Mouse (Mus musculus) heart, embryonic 11.5 days (tissue): Measurements from ENCODE around the gene Sympk. TPM values are rescaled to one million over a fixed set of nuclear protein-coding genes. Genes with fewer than 3 reads are reported as not detected.
A peak's percentile ranks its signal among the peaks of the same experiment; 100 is the strongest.

ENCODE experiments used
- ATAC-seq: fragments of 200-750 bp; cut with Nextera tagmentation; replicated peaks from 2 replicates; pipeline ENCODE4 v1.8.0; 2017; ENCODE audit warnings: moderate library complexity; ENCODE audit not compliant: insufficient number of reproducible peaks, low FRiP score, low TSS enrichment
- H3K27ac ChIP-seq: fragments of 300-500 bp; sonication (generic); 2 replicates; pipeline ENCODE4 v1.5.1; 2014; ENCODE audit warnings: mild to moderate bottlenecking, low read depth, low read length
- H3K27me3 ChIP-seq: fragments of 300-500 bp; sonication (generic); 2 replicates; pipeline ENCODE4 v1.6.1; 2014; ENCODE audit warnings: mild to moderate bottlenecking, low read length, mixed read lengths; ENCODE audit not compliant: control insufficient read depth, insufficient read depth
- H3K36me3 ChIP-seq: fragments of 300-500 bp; sonication (generic); 2 replicates; pipeline ENCODE4 v1.6.1; 2014; ENCODE audit warnings: mild to moderate bottlenecking, low read length, moderate library complexity, mixed read lengths; ENCODE audit not compliant: control insufficient read depth, insufficient read depth
- H3K4me1 ChIP-seq: fragments of 300-500 bp; sonication (generic); 2 replicates; pipeline ENCODE4 v1.6.1; 2014; ENCODE audit warnings: low read length; ENCODE audit not compliant: control insufficient read depth, insufficient read depth
- H3K4me2 ChIP-seq: fragments of 300-500 bp; sonication (generic); 2 replicates; pipeline ENCODE4 v1.6.1; 2014; ENCODE audit warnings: mild to moderate bottlenecking, moderate library complexity
- H3K4me3 ChIP-seq: fragments of 300-500 bp; sonication (generic); 2 replicates; pipeline ENCODE4 v1.5.1; 2014; ENCODE audit warnings: low read depth, low read length
- H3K9ac ChIP-seq: fragments of 300-500 bp; sonication (generic); 2 replicates; pipeline ENCODE4 v1.6.1; 2014; ENCODE audit warnings: mild to moderate bottlenecking, low read depth, low read length, moderate library complexity
- H3K9me3 ChIP-seq: fragments of 300-500 bp; sonication (generic); replicated peaks from 2 replicates; pipeline ENCODE4 v1.6.1; 2016; ENCODE audit warnings: low read length; ENCODE audit not compliant: control insufficient read depth
- WGBS: fragments of 180-500 bp; shearing (Covaris S2); extraction: QIAGEN DNeasy Blood & Tissue Kit; methylation state at CpG from one replicate; pipeline ENCODE4 v1.1.7; 2014; ENCODE audit not compliant: insufficient replicate concordance; 5-methylcytosine and 5-hydroxymethylcytosine counted together
- polyA plus RNA-seq: library from polyadenylated mRNA; unstranded; fragments of >200 nt; fragmentation: Nextera tagmentation; extraction: Ambion mirVana; gene quantifications from 2 replicates; pipeline ENCODE4 v1.2.1, GENCODE M21; 2014

Sympk gene
- polyA plus RNA-seq, 1 experiment from 2014 or later, result 17.6 TPM

DNA sequence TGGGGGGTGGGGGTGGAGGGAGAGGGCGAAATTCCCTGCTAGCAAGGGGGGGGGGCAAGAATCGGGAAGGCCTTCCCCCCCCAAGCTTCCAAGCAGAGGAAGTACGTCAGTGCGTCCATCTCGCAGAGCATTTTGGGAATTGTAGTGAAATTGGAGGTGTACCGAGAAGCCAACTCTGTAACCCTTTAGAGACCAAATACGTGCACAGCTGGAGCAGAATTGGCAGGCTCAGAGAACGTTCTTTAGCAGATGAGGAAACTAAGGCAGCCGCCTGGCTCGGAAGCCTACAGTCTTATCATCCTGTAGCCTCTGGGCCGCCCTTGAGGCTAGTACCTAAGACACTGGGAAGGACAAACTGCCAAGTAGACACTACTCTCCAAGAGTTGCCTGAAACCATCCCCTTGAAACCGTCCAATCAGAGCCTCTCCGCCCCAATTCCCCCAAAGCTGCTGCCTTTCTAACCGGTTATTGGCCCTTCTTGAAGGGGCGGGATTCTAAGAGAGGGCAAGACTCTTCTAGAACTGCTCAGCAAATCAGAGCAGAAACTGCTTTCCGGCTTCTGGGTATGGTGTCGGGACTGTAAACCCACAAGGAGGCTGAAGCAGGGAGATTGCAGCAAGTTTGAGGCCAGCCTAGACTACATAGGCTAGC lies 21.2 kb upstream of the Sympk start:
- Histone ChIP-seq H3K4me3 (peak overlapping the region; percentile 38), H3K4me2 (peak overlapping the region; percentile 75), H3K36me3 (peaks cover 10% of the 10 kb centered on the region; the same call in 1 of the 2 replicates), H3K27me3 (no peaks in the 10 kb centered on the region), H3K4me1 (peaks cover 29% of the 10 kb centered on the region), H3K9ac (peak overlapping the region; percentile 80), H3K27ac (peak overlapping the region; percentile 66), H3K9me3 (no peaks in the 10 kb centered on the region)
- 3% methylated on average over 17 of the region's 17 CpGs for WGBS
- ATAC-seq, result 0 out of 2 replicates have a peak, but pooled peaks have one; percentile 36

DNA sequence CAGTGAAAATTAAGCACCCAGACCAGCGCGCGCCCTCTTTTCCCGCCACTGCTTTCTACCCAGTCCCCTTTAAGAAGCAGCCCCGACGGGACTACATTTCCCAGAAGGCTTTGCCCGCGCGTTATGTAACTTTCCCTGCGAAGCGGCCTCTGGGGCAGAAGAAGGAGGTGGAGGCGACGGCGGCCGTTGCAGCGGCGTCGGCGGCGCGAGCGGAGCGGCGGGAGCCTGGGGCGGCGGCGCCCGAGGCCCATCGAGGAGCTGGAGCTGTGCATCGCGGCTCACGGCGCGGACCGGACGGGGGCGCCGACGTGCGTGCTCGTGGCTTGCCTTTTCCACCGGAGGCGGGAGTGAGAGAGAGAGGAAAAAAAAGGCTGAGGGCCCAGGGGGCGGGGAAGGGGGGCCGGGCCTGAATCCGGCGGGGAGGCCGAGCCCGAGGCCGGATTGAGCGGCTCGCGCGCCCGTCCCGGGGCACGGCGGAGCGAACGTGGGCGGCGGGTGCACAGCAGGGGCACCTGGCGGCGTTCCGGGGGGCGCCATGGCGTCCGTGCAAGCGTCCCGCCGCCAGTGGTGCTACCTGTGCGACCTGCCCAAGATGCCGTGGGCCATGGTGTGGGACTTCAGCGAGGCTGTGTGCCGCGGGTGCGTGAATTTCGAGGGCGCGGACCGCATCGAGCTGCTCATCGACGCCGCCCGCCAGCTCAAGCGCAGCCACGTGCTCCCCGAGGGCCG lies 20.1 kb upstream of the Sympk start, which contains the start of gene Irf2bp1:
Gene Irf2bp1 (plus strand): TSS at position 143 of the 729 bp plus-strand sequence.
- Histone ChIP-seq H3K27me3 (no peaks in the 10 kb centered on the region), H3K4me1 (peaks cover 29% of the 10 kb centered on the region), H3K27ac (peak within 1 kb of the TSS; percentile 88), H3K4me3 (peak within 1 kb of the TSS; percentile 85), H3K9me3 (no peaks in the 10 kb centered on the region), H3K4me2 (peak within 1 kb of the TSS; percentile 100), H3K36me3 (peaks cover 10% of the 10 kb centered on the region; the same call in 1 of the 2 replicates), H3K9ac (peak within 1 kb of the TSS; percentile 91)
- under 1% methylated on average over 90 of the region's 90 CpGs for WGBS
- ATAC-seq, result peak; percentile 46

DNA sequence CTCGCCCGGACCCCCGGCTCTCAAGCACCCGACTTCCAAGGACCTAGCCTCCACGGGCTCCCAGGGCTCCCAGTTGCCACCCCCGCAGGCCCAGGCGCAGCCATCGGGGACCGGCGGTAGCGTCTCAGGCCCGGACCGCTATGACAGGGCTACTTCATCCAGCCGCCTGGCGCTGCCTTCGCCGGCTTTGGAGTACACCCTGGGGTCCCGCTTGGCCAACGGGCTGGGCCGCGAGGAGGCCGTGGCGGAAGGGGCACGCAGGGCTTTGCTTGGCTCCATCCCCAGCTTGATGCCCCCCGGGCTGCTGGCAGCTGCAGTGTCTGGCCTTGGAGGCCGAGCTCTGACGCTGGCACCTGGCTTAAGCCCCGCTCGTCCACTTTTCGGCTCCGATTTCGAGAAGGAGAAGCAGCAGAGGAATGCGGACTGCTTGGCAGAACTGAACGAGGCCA lies 19.5 kb upstream of the Sympk start:
- peak overlapping the region; percentile 85 for H3K4me3 ChIP-seq
- peak overlapping the region; percentile 91 for H3K9ac ChIP-seq
- peak overlapping the region; percentile 88; the same call in 1 of the 2 replicates for H3K27ac ChIP-seq
- H3K36me3 ChIP-seq, result peaks cover 10% of the 10 kb centered on the region; the same call in 1 of the 2 replicates
- no peaks in the 10 kb centered on the region for H3K27me3 ChIP-seq
- 6% methylated on average over 34 of the region's 34 CpGs for WGBS
- H3K4me2 ChIP-seq, result peak overlapping the region; percentile 100
- no peaks in the 10 kb centered on the region for H3K9me3 ChIP-seq
- peaks cover 29% of the 10 kb centered on the region for H3K4me1 ChIP-seq
- no peak for ATAC-seq

DNA sequence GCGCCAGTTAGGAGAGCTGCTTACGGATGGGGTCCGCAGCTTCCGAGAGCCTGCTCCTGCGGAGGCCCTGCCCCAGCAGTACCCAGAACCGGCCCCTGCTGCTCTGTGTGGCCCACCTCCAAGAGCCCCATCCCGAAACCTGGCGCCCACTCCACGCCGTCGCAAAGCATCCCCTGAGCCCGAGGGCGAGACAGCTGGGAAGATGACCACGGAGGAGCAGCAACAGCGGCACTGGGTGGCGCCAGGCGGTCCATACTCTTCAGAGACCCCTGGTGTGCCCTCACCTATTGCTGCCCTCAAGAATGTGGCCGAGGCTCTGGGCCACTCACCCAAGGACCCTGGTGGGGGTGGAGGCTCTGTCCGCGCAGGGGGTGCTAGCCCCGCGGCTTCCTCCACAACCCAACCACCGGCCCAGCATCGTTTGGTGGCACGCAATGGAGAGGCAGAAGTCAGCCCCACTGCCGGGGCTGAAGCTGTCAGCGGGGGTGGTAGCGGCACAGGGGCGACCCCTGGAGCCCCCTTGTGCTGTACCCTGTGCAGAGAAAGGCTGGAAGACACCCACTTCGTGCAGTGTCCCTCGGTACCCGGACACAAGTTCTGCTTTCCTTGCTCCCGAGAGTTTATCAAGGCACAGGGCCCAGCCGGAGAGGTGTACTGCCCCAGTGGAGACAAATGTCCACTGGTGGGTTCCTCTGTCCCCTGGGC lies 18.6 kb upstream of the Sympk start:
- Histone ChIP-seq H3K27ac (no peak overlapping the region), H3K4me2 (peak overlapping the region; percentile 100), H3K9ac (peak overlapping the region; percentile 91; the same call in 1 of the 2 replicates), H3K9me3 (no peaks in the 10 kb centered on the region), H3K36me3 (peaks cover 10% of the 10 kb centered on the region; the same call in 1 of the 2 replicates), H3K4me3 (peak overlapping the region; percentile 85), H3K27me3 (no peaks in the 10 kb centered on the region), H3K4me1 (peaks cover 29% of the 10 kb centered on the region)
- ATAC-seq, result no peak
- WGBS, result 82% methylated on average over 34 of the region's 34 CpGs

DNA sequence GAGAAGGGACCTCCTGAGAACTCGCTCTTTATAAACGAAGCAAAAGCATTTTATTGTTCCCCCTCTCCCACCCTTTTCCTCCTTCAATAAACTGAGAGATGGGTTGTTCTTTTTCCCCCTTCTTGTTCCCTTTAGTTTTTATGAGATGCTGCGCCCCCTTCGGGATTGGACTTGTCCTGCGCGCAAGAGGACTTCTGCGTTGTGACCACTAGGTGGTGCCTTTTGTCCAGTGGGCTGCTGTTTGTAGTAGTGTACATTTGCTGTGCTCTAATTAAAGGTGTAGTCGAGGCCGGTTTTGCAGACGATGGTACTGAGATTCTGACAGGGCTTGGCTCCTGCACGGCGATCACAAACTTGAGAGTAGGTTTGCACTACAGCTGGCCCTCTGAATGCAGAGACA lies 17.7 kb upstream of the Sympk start:
- Histone ChIP-seq H3K36me3 (peaks cover 10% of the 10 kb centered on the region; the same call in 1 of the 2 replicates), H3K4me3 (no peak overlapping the region), H3K9me3 (no peaks in the 10 kb centered on the region), H3K4me2 (no peak overlapping the region), H3K9ac (no peak overlapping the region), H3K27me3 (no peaks in the 10 kb centered on the region), H3K27ac (no peak overlapping the region), H3K4me1 (peaks cover 26% of the 10 kb centered on the region)
- WGBS, result 7% methylated on average over 12 of the region's 12 CpGs
- ATAC-seq, result no peak

DNA sequence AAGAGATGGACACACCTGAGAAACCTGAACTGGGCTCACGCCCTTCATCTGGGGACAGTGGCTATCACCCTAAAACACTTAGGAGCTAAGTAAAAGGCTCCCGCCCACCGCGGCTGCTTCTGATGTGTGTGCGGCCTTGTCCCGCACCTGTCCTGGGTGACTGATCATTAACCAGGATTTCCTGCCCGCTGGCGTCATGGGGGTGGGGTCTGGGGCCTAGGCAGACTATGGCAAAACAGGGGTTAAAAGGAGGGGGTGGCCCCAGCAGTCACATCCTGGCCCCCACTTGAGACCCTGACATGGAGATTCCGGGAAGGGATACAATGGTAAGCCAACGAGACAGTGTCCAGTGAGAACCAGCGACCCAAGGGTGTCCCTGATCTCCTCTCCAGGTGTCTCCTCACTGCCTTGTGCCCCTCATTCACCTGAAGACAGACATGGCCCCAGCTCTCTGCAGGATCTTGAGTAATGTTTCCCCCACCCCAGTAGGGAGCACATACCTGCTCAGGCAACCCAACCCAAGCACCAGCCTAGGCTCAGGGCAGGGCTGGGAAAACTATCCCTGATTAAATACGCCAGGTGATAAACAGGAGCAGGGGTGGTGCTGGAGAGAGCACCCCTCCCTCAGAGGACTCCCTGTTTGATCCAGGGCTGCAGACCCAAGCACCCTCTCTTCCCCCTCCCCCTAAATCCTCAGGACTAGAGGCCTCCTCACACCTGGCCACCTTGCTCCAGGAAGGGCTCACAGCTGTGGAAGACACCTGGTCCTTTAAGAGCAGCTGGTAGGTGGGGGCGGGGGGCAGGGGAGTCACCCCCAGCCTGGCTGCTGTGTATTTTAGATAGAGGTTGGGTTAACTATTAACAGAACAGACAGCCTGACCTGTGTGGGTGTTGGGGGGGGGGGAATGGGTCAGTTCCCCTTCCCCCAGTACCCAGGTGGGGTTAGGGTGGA lies 16.9 kb upstream of the Sympk start:
- Histone ChIP-seq H3K36me3 (peaks cover 10% of the 10 kb centered on the region; the same call in 1 of the 2 replicates), H3K27me3 (no peaks in the 10 kb centered on the region), H3K4me2 (no peak overlapping the region), H3K27ac (no peak overlapping the region), H3K9me3 (no peaks in the 10 kb centered on the region), H3K4me1 (peaks cover 30% of the 10 kb centered on the region), H3K4me3 (no peak overlapping the region), H3K9ac (no peak overlapping the region)
- ATAC-seq, result no peak
- WGBS, result 71% methylated on average over 13 of the region's 13 CpGs

DNA sequence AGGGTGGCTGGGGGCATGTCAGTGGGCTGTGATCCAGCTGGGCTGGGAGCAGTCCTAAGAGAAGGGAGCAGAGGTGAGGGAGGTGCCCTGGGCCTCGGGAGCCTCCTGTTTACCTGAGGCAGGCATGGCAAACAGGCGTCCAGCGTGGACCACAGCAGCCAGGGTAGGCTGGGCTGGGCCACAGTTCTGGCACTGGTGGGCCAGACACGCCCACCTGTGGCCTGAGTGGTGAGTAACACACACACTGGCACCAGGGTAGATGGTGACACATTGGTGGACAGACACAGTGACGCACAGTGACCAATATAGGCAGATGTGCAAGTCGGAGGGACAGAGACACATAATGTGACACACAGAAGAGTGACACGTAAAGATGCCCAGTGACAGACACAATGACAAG lies 13.6 kb upstream of the Sympk start:
- Histone ChIP-seq H3K36me3 (peaks cover 6% of the 10 kb centered on the region; the same call in 1 of the 2 replicates), H3K4me1 (peaks cover 21% of the 10 kb centered on the region), H3K9ac (no peak overlapping the region), H3K4me3 (no peak overlapping the region), H3K27ac (no peak overlapping the region), H3K9me3 (no peaks in the 10 kb centered on the region), H3K4me2 (no peak overlapping the region), H3K27me3 (no peaks in the 10 kb centered on the region)
- no peak for ATAC-seq
- 70% methylated on average over 7 of the region's 7 CpGs for WGBS
